Mouse (Mus musculus) liver, embryonic 14.5 days (tissue): ENCODE data around the gene Prkd1. TPM values are rescaled to one million over a fixed set of nuclear protein-coding genes. Genes with fewer than 3 reads are reported as not detected.

Experiments
- ATAC-seq: fragments of 200-750 bp; cut with Nextera tagmentation; 2 replicates; pipeline ENCODE4 v1.8.0; 2017; ENCODE audit warnings: moderate number of reproducible peaks, mild to moderate bottlenecking, moderate library complexity; ENCODE audit not compliant: insufficient read depth
- DNase-seq, 3 experiments: peaks; one replicate each; pipeline ENCODE4 v3.0.0-alpha.2; 2012 to 2013; ENCODE audit warnings: low read depth in 3 of 3, low spot score in 3 of 3
- H3K27ac ChIP-seq: fragments of 300-500 bp; sonication (generic); 2 replicates; pipeline ENCODE4 v1.5.1; 2014; ENCODE audit warnings: moderate library complexity, mild to moderate bottlenecking, control low read depth, inconsistent platforms
- H3K27me3 ChIP-seq: fragments of 300-500 bp; sonication (generic); 2 replicates; pipeline ENCODE4 v1.6.1; 2014; ENCODE audit warnings: mild to moderate bottlenecking, low read length, moderate library complexity; ENCODE audit not compliant: control insufficient read depth, insufficient read depth
- H3K36me3 ChIP-seq: fragments of 300-500 bp; sonication (generic); replicated peaks from 2 replicates; pipeline ENCODE4 v1.6.1; 2014; ENCODE audit warnings: low read depth; ENCODE audit not compliant: control insufficient read depth, insufficient read depth
- H3K4me1 ChIP-seq, 2 experiments: fragments of 200-500 bp in 1 of 2; fragments of 300-500 bp in 1 of 2; sonication (generic) in 1 of 2; replicated peaks; 2 replicates each; pipeline ENCODE4 v1.6.1; 2012 to 2014; ENCODE audit warnings: antibody characterized with exemption in 1 of 2, inconsistent platforms in 1 of 2, low read length in 1 of 2; ENCODE audit not compliant: control insufficient read depth in 2 of 2, insufficient read depth in 2 of 2
- H3K4me2 ChIP-seq: fragments of 300-500 bp; sonication (generic); 2 replicates; pipeline ENCODE4 v1.6.1; 2014; ENCODE audit warnings: low read depth, mild to moderate bottlenecking, control low read depth, moderate library complexity
- H3K4me3 ChIP-seq, 2 experiments: fragments of 200-500 bp in 1 of 2; fragments of 300-500 bp in 1 of 2; sonication (generic) in 1 of 2; 2 replicates each; pipeline ENCODE4 v1.5.1; 2012 to 2014; ENCODE audit warnings: low read depth in 2 of 2, low read length in 2 of 2, mild to moderate bottlenecking in 2 of 2, control low read depth in 1 of 2, inconsistent platforms in 1 of 2, moderate library complexity in 1 of 2; ENCODE audit not compliant: insufficient read depth in 1 of 2
- H3K9ac ChIP-seq: fragments of 300-500 bp; sonication (generic); replicated peaks from 2 replicates; pipeline ENCODE4 v1.6.1; 2014; ENCODE audit warnings: mild to moderate bottlenecking, control low read depth, moderate library complexity
- H3K9me3 ChIP-seq: fragments of 300-500 bp; sonication (generic); 2 replicates; pipeline ENCODE4 v1.6.1; 2016; ENCODE audit warnings: low read length, mixed read lengths; ENCODE audit not compliant: control insufficient read depth
- CTCF ChIP-seq: IDR thresholded peaks from 2 replicates; pipeline ENCODE4 v1.5.1; 2016; ENCODE audit warnings: antibody characterized with exemption, low read depth, control low read depth
- EP300 ChIP-seq: IDR thresholded peaks from 2 replicates; pipeline ENCODE4 v1.6.1; 2016; ENCODE audit warnings: antibody characterized with exemption, low read depth
- WGBS: fragments of 180-500 bp; shearing (Covaris S2); extraction: QIAGEN DNeasy Blood & Tissue Kit; methylation state at CpG from one replicate; pipeline ENCODE4 v1.1.7; 2014; ENCODE audit not compliant: insufficient replicate concordance; 5-methylcytosine and 5-hydroxymethylcytosine counted together
- polyA plus RNA-seq, 2 experiments: library from polyadenylated mRNA; depleted of rRNA in 1 of 2; stranded (reverse) in 1 of 2; unstranded in 1 of 2; fragments of >200 nt; fragmentation: Nextera tagmentation in 1 of 2; extraction: Ambion mirVana in 1 of 2; gene quantifications; 2 replicates each; pipeline versions ENCODE4 v1.2.1 to v1.2.3; 2012 to 2014

Gene Prkd1
- polyA plus RNA-seq, 2 experiments = 0.56 to 0.73 TPM

DNA sequence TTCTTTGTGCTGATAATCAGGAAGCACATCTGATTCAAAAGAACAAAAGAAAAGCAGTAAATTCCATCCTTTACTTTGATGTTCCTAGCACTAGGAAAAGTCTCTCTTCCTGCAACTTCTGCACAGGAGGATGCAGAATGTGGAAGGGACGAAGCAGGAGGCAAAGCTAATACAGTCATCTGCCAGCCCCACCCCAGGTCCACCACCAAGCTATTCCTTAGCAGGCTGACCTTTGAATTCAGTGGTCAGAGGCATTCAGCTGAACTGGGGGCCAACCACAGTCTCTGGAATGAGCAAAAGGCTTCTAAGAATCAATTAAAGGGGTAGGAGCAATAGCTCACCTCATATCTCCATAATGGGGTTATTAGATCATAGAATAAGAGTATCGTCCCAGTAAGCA is 140.1 kb downstream of the Prkd1 start:
- H3K9me3 ChIP-seq = no peaks in the 10 kb centered on the region
- no peak overlapping the region for H3K27ac ChIP-seq
- ATAC-seq = no peak
- TF ChIP-seq EP300 (no peak), CTCF (no peak)
- H3K36me3 ChIP-seq = no peaks in the 10 kb centered on the region
- no peak overlapping the region for H3K4me2 ChIP-seq
- no peaks in the 10 kb centered on the region for H3K4me1 ChIP-seq
- no peak overlapping the region for H3K4me3 ChIP-seq
- no peak for DNase-seq
- 48% methylated on average over 2 of the region's 2 CpGs for WGBS
- no peak overlapping the region for H3K9ac ChIP-seq
- no peaks in the 10 kb centered on the region for H3K27me3 ChIP-seq

DNA sequence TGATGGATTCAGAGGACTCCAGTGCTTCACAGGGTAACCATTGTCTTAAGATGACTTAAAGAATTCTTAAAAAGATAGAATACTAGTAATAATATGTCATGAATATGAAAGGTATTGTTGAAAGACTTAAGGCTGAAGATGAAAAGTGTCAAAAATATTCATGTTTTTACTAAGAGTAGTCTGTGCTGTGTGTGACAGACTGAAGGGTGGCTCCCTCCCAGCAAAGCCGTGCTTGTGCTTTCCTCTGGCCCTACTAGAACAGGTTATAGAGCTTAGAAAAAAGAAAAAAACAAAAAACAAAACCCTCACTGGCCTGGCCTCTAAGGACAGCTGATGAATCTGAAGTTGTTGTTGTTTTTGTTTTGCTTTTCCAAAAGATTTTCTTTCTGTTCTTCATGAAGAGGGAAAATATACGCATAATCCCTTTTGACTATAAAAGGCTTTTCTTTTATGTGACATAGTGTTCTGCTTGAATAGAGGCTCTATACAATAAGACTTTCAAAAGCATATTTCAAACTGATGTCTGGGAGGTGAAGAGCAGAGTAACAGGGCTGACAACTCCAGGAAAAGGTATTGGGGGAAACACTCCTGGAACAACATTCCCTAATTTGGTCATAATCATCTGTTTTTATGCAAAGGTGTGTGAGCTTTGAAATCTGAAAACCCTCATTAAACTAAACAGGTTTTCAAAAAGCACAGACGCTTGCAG is 148.9 kb downstream of the Prkd1 start:
- 63% methylated on average over 3 of the region's 3 CpGs for WGBS
- Histone ChIP-seq H3K27ac (no peak overlapping the region), H3K4me1 (no peaks in the 10 kb centered on the region), H3K36me3 (no peaks in the 10 kb centered on the region), H3K9me3 (no peaks in the 10 kb centered on the region), H3K4me2 (no peak overlapping the region), H3K4me3 (no peak overlapping the region), H3K9ac (no peak overlapping the region), H3K27me3 (no peaks in the 10 kb centered on the region)
- no peak for TF ChIP-seq EP300
- no peak for TF ChIP-seq CTCF
- no peak for DNase-seq
- no peak for ATAC-seq

DNA sequence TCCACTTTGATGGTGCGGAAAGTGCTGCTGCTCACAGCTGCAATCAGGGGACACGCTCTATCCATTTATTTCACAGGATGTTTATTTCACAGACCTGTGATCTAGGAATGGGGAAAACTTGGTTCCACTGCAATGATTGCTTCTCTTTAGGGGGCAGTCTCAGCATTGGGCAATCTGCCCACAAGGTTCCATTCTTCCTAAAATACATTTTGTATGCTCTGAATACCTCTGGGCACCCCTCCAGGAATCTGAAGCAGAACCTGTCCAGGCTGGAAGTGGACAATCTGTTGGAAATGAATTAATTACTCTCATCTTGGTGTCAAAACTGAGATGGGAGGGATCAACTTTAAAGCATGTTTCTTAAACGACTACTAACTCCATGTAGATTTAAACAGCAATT is 152.9 kb downstream of the Prkd1 start:
- 62% methylated on average over 3 of the region's 3 CpGs for WGBS
- Histone ChIP-seq H3K27ac (no peak overlapping the region), H3K9ac (no peak overlapping the region), H3K4me1 (no peaks in the 10 kb centered on the region), H3K4me2 (no peak overlapping the region), H3K27me3 (no peaks in the 10 kb centered on the region), H3K9me3 (no peaks in the 10 kb centered on the region), H3K4me3 (no peak overlapping the region), H3K36me3 (no peaks in the 10 kb centered on the region)
- DNase-seq (no peak), ATAC-seq (no peak)
- TF ChIP-seq CTCF = no peak
- no peak for TF ChIP-seq EP300

DNA sequence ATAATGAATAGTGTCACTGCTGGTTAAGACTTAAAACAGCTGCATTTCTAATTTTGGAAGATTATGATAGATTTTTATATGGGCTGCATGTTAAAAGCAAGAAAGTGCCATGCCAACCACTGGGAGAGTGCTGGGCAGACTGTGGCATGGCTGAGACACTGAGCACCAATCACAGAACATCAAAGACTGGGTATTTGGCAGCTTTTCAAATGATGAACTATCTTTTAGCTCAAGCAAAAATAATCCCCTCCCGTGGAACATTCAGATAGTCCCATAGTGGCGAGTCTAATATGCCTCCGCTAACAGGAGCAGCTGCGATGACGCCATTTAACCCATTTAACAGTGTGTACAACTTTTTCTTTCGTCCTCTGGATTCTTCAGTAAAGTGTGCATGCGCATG is 169.1 kb downstream of the Prkd1 start:
- no peaks in the 10 kb centered on the region for H3K9me3 ChIP-seq
- no peak for ATAC-seq
- WGBS = 71% methylated on average over 7 of the region's 7 CpGs
- no peak overlapping the region for H3K4me2 ChIP-seq
- no peaks in the 10 kb centered on the region for H3K36me3 ChIP-seq
- TF ChIP-seq EP300 (no peak), CTCF (no peak)
- no peaks in the 10 kb centered on the region for H3K27me3 ChIP-seq
- DNase-seq = no peak
- H3K9ac ChIP-seq = no peak overlapping the region
- H3K27ac ChIP-seq = no peak overlapping the region
- H3K4me3 ChIP-seq = no peak overlapping the region
- no peaks in the 10 kb centered on the region for H3K4me1 ChIP-seq

DNA sequence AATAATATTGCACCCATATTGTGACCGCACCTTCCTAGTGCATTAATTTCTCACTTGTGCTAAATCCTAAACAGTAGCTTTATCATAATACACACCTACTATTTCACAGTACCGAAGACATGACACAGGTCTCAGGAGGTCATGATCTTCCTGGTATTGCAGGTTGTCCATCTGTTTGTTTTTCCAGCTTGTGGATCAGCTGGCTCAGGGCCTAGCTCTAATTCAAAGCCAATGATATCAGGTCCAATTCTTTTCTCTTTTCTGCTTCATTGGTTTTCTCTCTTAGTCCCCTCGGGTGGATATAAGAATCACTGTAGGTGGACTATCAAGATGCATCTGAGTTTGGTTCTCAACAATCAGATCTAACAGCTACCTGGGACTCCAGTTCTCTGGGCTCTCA is 191.7 kb downstream of the Prkd1 start:
- Histone ChIP-seq H3K9me3 (no peaks in the 10 kb centered on the region), H3K4me3 (no peak overlapping the region), H3K36me3 (no peaks in the 10 kb centered on the region), H3K4me2 (no peak overlapping the region), H3K27ac (no peak overlapping the region), H3K4me1 (no peaks in the 10 kb centered on the region), H3K27me3 (no peaks in the 10 kb centered on the region), H3K9ac (no peak overlapping the region)
- WGBS = 58% methylated on average over 3 of the region's 3 CpGs
- ATAC-seq (no peak), DNase-seq (no peak)
- no peak for TF ChIP-seq CTCF
- TF ChIP-seq EP300 = no peak
